Mouse (Mus musculus) midbrain, embryonic 11.5 days (tissue): ENCODE measurements around the gene Adam11. TPM values are rescaled to one million over a fixed set of nuclear protein-coding genes. Genes with fewer than 3 reads are reported as not detected.

ENCODE experiments used
- ATAC-seq: fragments of 200-750 bp; cut with Nextera tagmentation; 2 replicates; pipeline ENCODE4 v1.8.0; 2017; ENCODE audit warnings: moderate TSS enrichment, moderate library complexity; ENCODE audit not compliant: low FRiP score
- DNase-seq: peaks from one replicate; pipeline ENCODE4 v3.0.0; 2015; ENCODE audit warnings: low spot score; ENCODE audit errors: missing footprints
- H3K27ac ChIP-seq: fragments of 300-500 bp; sonication (generic); 2 replicates; pipeline ENCODE4 v1.5.1; 2014; ENCODE audit warnings: low read depth, low read length
- H3K27me3 ChIP-seq: fragments of 300-500 bp; sonication (generic); 2 replicates; pipeline ENCODE4 v1.6.1; 2014; ENCODE audit warnings: mild to moderate bottlenecking, low read length, moderate library complexity, mixed read lengths; ENCODE audit not compliant: control insufficient read depth, insufficient read depth
- H3K36me3 ChIP-seq: fragments of 300-500 bp; sonication (generic); 2 replicates; pipeline ENCODE4 v1.6.1; 2014; ENCODE audit warnings: mild to moderate bottlenecking, low read length, moderate library complexity, mixed read lengths; ENCODE audit not compliant: control insufficient read depth, insufficient read depth
- H3K4me1 ChIP-seq: fragments of 300-500 bp; sonication (generic); 2 replicates; pipeline ENCODE4 v1.6.1; 2014; ENCODE audit warnings: low read length; ENCODE audit not compliant: control insufficient read depth, insufficient read depth
- H3K4me2 ChIP-seq: fragments of 300-500 bp; sonication (generic); 2 replicates; pipeline ENCODE4 v1.6.1; 2014; ENCODE audit warnings: mild to moderate bottlenecking, moderate library complexity
- H3K4me3 ChIP-seq: fragments of 300-500 bp; sonication (generic); 2 replicates; pipeline ENCODE4 v1.5.1; 2014; ENCODE audit warnings: low read depth, low read length
- H3K9ac ChIP-seq: fragments of 300-500 bp; sonication (generic); 2 replicates; pipeline ENCODE4 v1.6.1; 2014; ENCODE audit warnings: low read length
- H3K9me3 ChIP-seq: fragments of 300-500 bp; sonication (generic); 2 replicates; pipeline ENCODE4 v1.6.1; 2016; ENCODE audit warnings: low read length; ENCODE audit not compliant: control insufficient read depth
- WGBS: fragments of 180-500 bp; shearing (Covaris S2); extraction: QIAGEN DNeasy Blood & Tissue Kit; methylation state at CpG from one replicate; pipeline ENCODE4 v1.1.7; 2014; 5-methylcytosine and 5-hydroxymethylcytosine counted together
- polyA plus RNA-seq: library from polyadenylated mRNA; unstranded; fragments of >200 nt; fragmentation: Nextera tagmentation; extraction: Ambion mirVana; gene quantifications from 2 replicates; pipeline ENCODE4 v1.2.1, GENCODE M21; 2014

The Adam11 gene
- polyA plus RNA-seq, 1 experiment from 2014 or later = 13.8 TPM

DNA sequence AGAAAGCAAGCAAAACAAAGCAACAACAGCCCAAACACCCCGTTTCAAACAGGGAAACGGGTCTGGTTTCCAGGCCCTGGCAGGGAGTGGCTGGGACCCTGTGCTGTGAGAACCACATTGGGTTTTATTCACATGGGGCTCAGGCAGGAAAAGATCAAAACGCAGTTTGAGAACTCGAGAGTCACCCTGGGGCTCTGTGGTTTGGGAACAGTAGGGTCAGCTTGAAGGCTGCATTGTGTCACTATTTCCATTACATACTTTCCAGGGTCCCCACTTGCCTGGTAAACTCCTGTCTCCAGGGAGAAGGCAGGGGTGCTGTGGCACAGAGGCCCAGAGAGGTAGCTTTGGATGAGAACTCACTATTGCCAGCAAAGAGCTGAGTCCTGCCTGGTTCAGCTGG is 65.9 kb downstream of the Adam11 start:
- no peak overlapping the region for H3K27ac ChIP-seq
- H3K27me3 ChIP-seq = no peaks in the 10 kb centered on the region
- no peaks in the 10 kb centered on the region for H3K36me3 ChIP-seq
- WGBS = 55% methylated on average over 4 of the region's 4 CpGs
- no peak overlapping the region for H3K4me3 ChIP-seq
- H3K9ac ChIP-seq = no peak overlapping the region
- no peak for ATAC-seq
- H3K4me1 ChIP-seq = no peaks in the 10 kb centered on the region
- no peaks in the 10 kb centered on the region for H3K9me3 ChIP-seq
- no peak for DNase-seq
- H3K4me2 ChIP-seq = no peak overlapping the region

Other genes starting within 250 kb of the Adam11 start
- gene Gpatch8, start 205.0 kb upstream of the Adam11 start, polyA plus RNA-seq = 42.5 and 43.8 TPM in 2 replicates
- gene Gm11627, start 182.0 kb upstream of the Adam11 start, polyA plus RNA-seq = 13.9 and 14.6 TPM in 2 replicates
- 27.1 and 27.3 TPM in 2 replicates for gene Fzd2, start 157.0 kb upstream of the Adam11 start, polyA plus RNA-seq
- gene Meioc, start 97.7 kb upstream of the Adam11 start, polyA plus RNA-seq = 0.40 and 0.62 TPM in 2 replicates
- 62.1 and 67.1 TPM in 2 replicates for gene Ccdc43, start 63.7 kb upstream of the Adam11 start, polyA plus RNA-seq
- 85.5 and 87.8 TPM in 2 replicates for gene Gjc1, start 58.3 kb downstream of the Adam11 start, polyA plus RNA-seq
- not detected in 2 replicates for gene Higd1b, start 74.4 kb downstream of the Adam11 start, polyA plus RNA-seq
- gene Eftud2, start 119.5 kb downstream of the Adam11 start, polyA plus RNA-seq = 240 and 252 TPM in 2 replicates
- 1.6 and 1.9 TPM in 2 replicates for gene Ccdc103, start 119.8 kb downstream of the Adam11 start, polyA plus RNA-seq
- 0.10 and 0.11 TPM in 2 replicates for gene Fam187a, start 123.7 kb downstream of the Adam11 start, polyA plus RNA-seq
- gene Gfap, start 139.5 kb downstream of the Adam11 start, polyA plus RNA-seq = 0.11 TPM in 1 of 2 replicates, not detected in the other
- 6.3 and 6.9 TPM in 2 replicates for gene Kif18b, start 163.7 kb downstream of the Adam11 start, polyA plus RNA-seq
- 15.1 and 17.4 TPM in 2 replicates for gene C1ql1, start 185.2 kb downstream of the Adam11 start, polyA plus RNA-seq